In the genomic region with DNA sequence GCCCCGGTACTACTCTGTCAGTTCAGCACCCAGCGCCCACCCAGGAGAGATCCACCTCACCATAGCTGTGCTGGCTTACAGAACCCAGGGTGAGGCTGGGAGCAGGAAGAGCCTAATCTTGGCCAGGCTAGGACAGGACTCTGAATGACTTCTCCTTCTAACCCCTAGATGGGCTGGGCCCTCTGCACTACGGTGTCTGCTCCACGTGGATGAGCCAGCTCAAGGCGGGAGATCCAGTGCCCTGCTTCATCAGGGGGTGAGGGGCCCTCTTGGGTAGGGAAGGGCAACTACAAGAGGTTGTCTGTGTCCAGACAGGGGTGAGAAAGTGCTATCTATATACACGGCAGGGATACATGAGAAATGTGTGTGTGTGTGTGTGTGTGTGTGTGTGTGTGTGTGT, we compare ENCODE assay signal across 39 mouse cellular contexts. TPM values are rescaled to one million over a fixed set of nuclear protein-coding genes. Genes with fewer than 3 reads are reported as not detected.
"Had no signal": no experiment of that assay in that cellular context is flagged by ENCODE, and none has a peak within 500 bp of the region (broad histone marks: within the 10 kb centered on the region; RNA-seq: fewer than 3 reads in every experiment).

No protein-coding gene starts in this region.

- DNase-seq: left cerebral cortex, postnatal 4 days; liver; liver, embryonic 13.5 days; liver, postnatal 0 days; lung, adult 18-20 months; lung, adult 2 months; lung, embryonic 14.5 days; lung, postnatal 10 days; lung, postnatal 14 days; lung, postnatal 36 days; lung, postnatal 4 days; midbrain, embryonic 14.5 days had no signal

- H3K27ac ChIP-seq: left cerebral cortex, adult 2 months; limb, embryonic 10.5 days; limb, embryonic 12.5 days; limb, embryonic 13.5 days; limb, embryonic 15.5 days; liver, embryonic 12.5 days; liver, embryonic 13.5 days; liver, embryonic 14.5 days; liver, embryonic 15.5 days; lung, embryonic 15.5 days; macrophage; midbrain, embryonic 12.5 days; midbrain, embryonic 13.5 days; midbrain, embryonic 15.5 days had no signal

- H3K4me3 ChIP-seq: left cerebral cortex, adult 2 months; limb, embryonic 10.5 days; limb, embryonic 12.5 days; limb, embryonic 13.5 days; limb, embryonic 15.5 days; liver, embryonic 12.5 days; liver, embryonic 13.5 days; liver, embryonic 15.5 days; lung, embryonic 15.5 days; megakaryocyte, embryonic 14.5 days; midbrain, embryonic 10.5 days; midbrain, embryonic 12.5 days; midbrain, embryonic 13.5 days; midbrain, embryonic 15.5 days; myocyte had no signal

- H3K36me3 ChIP-seq: limb, embryonic 10.5 days; limb, embryonic 12.5 days; limb, embryonic 13.5 days; limb, embryonic 15.5 days; liver, embryonic 12.5 days; liver, embryonic 13.5 days; liver, embryonic 15.5 days; lung, embryonic 15.5 days; midbrain, embryonic 10.5 days; midbrain, embryonic 12.5 days; midbrain, embryonic 13.5 days; midbrain, embryonic 15.5 days had no signal

- H3K9me3 ChIP-seq: limb, embryonic 10.5 days; limb, embryonic 12.5 days; limb, embryonic 13.5 days; limb, embryonic 15.5 days; liver, embryonic 12.5 days; liver, embryonic 13.5 days; liver, embryonic 15.5 days; lung, embryonic 15.5 days; megakaryocyte, embryonic 14.5 days; midbrain, embryonic 10.5 days; midbrain, embryonic 12.5 days; midbrain, embryonic 13.5 days; midbrain, embryonic 15.5 days had no signal

- H3K9ac ChIP-seq: limb, embryonic 12.5 days; limb, embryonic 13.5 days; limb, embryonic 15.5 days; liver, embryonic 12.5 days; liver, embryonic 13.5 days; liver, embryonic 14.5 days; liver, embryonic 15.5 days; liver, postnatal 0 days; lung, embryonic 14.5 days; lung, embryonic 15.5 days; midbrain, embryonic 12.5 days; midbrain, embryonic 13.5 days; midbrain, embryonic 15.5 days had no signal

RNA-seq across cellular contexts. Expression of a gene that starts 10.5 kb away (rescaled TPM):
- total RNA-seq: monocyte, adult 5-6 weeks had no signal

RNA-seq across cellular contexts. Expression of a gene that starts 16.9 kb away (rescaled TPM):
- total RNA-seq: megakaryocyte progenitor cell, adult 5-6 weeks; monocyte, adult 5-6 weeks had no signal
- polyA plus RNA-seq: macrophage had no signal

RNA-seq across cellular contexts. Expression of a gene that starts 30.1 kb away (rescaled TPM):
- total RNA-seq: liver, adult 2 months; megakaryocyte, adult 5-6 weeks; monocyte, adult 5-6 weeks had no signal
- polyA plus RNA-seq: liver, adult 2 months; macrophage had no signal

RNA-seq across cellular contexts. Expression of a gene that starts 31.7 kb away (rescaled TPM):
- total RNA-seq: left cerebral cortex, postnatal 14 days; left cerebral cortex, postnatal 36 days; left cerebral cortex, postnatal 4 days; liver, adult 2 months; megakaryocyte, adult 5-6 weeks; megakaryocyte-erythroid progenitor cell, adult 5-6 weeks; monocyte, adult 5-6 weeks had no signal
- polyA plus RNA-seq: liver, embryonic 11.5 days; liver, embryonic 12.5 days; liver, embryonic 13.5 days; liver, embryonic 14.5 days; liver, embryonic 15.5 days; liver, embryonic 16.5 days; liver, postnatal 0 days; lung, embryonic 14.5 days; lung, embryonic 16.5 days; macrophage; midbrain, embryonic 13.5 days; midbrain, embryonic 14.5 days; midbrain, embryonic 16.5 days had no signal
